Mouse (Mus musculus) hematopoietic stem cell, adult 5-6 weeks (primary cell): Measurements from ENCODE around the gene 4930522H14Rik. TPM values are rescaled to one million over a fixed set of nuclear protein-coding genes. Genes with fewer than 3 reads are reported as not detected.
A peak's percentile ranks its signal among the peaks of the same experiment; 100 is the strongest.

Experiments used
- ATAC-seq, 2 experiments: fragments of 125-278 bp in 1 of 2; replicated peaks in 1 of 2; 2 replicates each; pipeline ENCODE4 v1.8.0; 2016 to 2017; ENCODE audit warnings: inconsistent platforms in 2 of 2, mild to moderate bottlenecking in 2 of 2, moderate number of reproducible peaks in 2 of 2, low read depth in 1 of 2, moderate TSS enrichment in 1 of 2; ENCODE audit not compliant: low FRiP score in 2 of 2, poor library complexity in 2 of 2, severe bottlenecking in 2 of 2, insufficient read depth in 1 of 2, low TSS enrichment in 1 of 2
- total RNA-seq: library from RNA; stranded (forward); fragments of 172-1452, 232-1000 nt; gene quantifications from 2 replicates; pipeline ENCODE4 v1.2.3, GENCODE M21; 2017

4930522H14Rik gene
- total RNA-seq = not detected in 2 replicates

DNA sequence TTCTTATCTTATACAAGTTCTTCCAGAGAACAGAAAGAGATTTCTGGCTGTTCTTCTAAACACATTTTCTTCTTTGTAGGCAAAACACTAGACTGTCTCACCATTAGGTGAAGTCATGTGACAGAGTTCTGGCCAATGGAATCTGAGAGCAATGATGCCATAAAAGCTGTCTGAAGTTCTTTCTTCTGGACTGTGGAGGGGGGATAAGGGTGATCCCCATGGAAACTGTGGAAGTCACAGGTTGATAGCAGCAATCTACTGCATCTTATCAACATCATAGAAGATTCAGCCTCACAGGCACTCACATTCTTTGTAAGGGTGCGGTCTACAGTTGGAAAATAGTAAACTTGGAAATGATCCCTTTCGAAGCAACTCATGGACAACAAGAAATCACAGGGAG lies at the start of gene 4930522H14Rik:
4930522H14Rik (minus strand) TSS at position 187 of the 400 bp plus-strand sequence.
- no peak for ATAC-seq

- no peak for ATAC-seq
Measured at GRCm38 (mm10) chr4:109578356-109578755, 47.3 kb upstream of the 4930522H14Rik start.

- ATAC-seq = no peak
Measured at GRCm38 (mm10) chr4:109576933-109577332, 45.8 kb upstream of the 4930522H14Rik start.

- no peak for ATAC-seq
Measured at GRCm38 (mm10) chr4:109574845-109575244, 43.7 kb upstream of the 4930522H14Rik start.

DNA sequence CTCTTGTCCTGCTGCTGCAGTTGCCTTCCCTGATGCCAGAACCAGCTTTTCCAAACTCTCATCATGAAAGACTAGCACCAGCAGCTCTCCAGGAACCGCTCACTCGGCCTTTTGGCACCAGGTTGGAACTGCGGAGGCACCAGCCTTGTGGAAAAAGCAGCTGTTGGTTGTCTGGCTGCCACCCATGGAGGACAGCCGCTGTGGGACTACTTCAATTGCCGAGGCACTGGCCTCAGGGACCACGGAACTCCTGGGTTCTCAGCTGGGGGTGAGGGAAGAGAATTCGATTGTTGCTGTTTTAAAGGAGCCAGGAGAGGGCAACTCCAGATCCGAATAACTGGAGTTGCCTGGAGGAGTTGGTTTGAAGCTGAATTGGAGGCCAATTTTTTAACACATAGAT lies 43.2 kb upstream of the 4930522H14Rik start:
- ATAC-seq = no peak

GRCm38 (mm10) chr4:109572632-109573031 lies 41.5 kb upstream of the 4930522H14Rik start:
- no peak for ATAC-seq

- ATAC-seq = no peak
Measured at GRCm38 (mm10) chr4:109569421-109569820, 38.3 kb upstream of the 4930522H14Rik start.

GRCm38 (mm10) chr4:109568959-109569358 lies 37.9 kb upstream of the 4930522H14Rik start:
- ATAC-seq = no peak

DNA sequence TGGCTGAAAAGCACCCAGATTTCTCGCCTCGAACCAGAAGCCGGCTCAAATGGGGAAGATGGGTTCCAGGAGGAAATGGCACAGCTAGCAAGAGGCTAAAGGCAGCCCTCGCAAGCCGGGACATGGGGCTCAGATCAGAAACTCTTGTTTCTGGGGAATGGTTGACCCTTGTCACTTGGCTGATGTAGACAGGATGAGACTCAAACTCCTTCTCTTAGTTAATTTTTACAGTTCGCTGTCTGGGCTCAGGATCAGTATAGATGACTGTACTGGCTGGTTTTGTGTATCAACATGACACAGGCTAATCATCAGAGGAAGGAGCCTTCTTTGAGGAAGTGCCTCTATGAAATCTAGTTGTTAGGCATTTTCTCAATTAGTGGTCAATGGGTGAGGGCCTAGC lies 33.6 kb upstream of the 4930522H14Rik start:
- ATAC-seq = no peak

- ATAC-seq = peak; percentile 42 to 53
Measured at GRCm38 (mm10) chr4:109550338-109551150, 19.4 kb upstream of the 4930522H14Rik start.

GRCm38 (mm10) chr4:109547306-109547705 lies 16.2 kb upstream of the 4930522H14Rik start:
- no peak for ATAC-seq

DNA sequence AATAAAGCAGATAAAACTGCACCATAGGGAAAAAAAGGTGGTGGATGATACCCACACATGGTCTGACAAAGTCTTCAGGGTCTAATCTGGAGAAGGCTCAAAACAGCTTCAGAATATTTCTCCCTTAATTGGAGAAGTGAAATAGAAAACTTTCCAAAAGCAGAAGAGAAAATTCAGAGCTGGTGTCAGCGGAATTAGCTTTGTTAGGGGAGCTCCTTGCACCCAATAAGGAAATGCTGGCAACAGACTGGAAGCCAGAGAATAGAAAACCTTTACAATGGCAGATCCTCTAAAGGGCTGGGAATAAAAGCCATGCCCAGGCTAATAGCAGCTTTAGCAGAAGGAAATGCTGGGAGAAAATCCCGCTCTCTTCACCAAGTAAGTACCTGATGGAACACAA lies 15.4 kb upstream of the 4930522H14Rik start:
- ATAC-seq = no peak

- ATAC-seq = no peak
Measured at GRCm38 (mm10) chr4:109530245-109530816, 766 bp downstream of the 4930522H14Rik start.

- ATAC-seq = peak; percentile 85 to 95
Measured at GRCm38 (mm10) chr4:109504885-109505284, 26.2 kb downstream of the 4930522H14Rik start.

DNA sequence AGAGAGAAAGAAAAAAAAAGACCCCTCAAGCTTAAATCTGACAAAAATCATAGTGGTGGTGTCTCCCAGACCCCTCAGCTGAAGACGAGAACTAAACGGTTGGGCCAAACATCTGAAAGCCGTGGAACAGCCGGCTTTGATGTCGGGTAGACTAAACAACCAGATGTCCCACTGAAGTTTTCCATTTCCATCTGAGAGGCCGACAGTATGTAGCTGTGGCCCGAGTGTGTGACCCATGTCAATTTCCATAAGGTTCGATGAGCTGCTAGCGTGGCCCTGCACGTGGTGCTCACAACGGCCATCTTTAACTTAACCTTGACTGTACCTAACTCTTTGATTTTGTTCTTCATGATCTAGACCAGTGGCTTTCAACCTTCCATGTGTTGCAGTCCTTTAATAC lies 32.6 kb downstream of the 4930522H14Rik start:
- ATAC-seq = no peak

- ATAC-seq = no peak
Measured at GRCm38 (mm10) chr4:109493581-109493980, 37.5 kb downstream of the 4930522H14Rik start.

- no peak for ATAC-seq
Measured at GRCm38 (mm10) chr4:109488812-109489211, 42.3 kb downstream of the 4930522H14Rik start.

GRCm38 (mm10) chr4:109484621-109485020 lies 46.5 kb downstream of the 4930522H14Rik start, which contains the start of gene Rnf11:
Gene Rnf11 (minus strand): TSS chr4:109484728.
- ATAC-seq = peak in 1 of 2 experiments; percentile 68; a peak in 1 of 4 replicates

- no peak for ATAC-seq
Measured at GRCm38 (mm10) chr4:109482701-109483100, 48.4 kb downstream of the 4930522H14Rik start.
